Mouse (Mus musculus) gastrocnemius, adult 18-20 months (tissue): Measurements from ENCODE around the gene Ppt2. TPM values are rescaled to one million over a fixed set of nuclear protein-coding genes. Genes with fewer than 3 reads are reported as not detected.
A peak's percentile ranks its signal among the peaks of the same experiment; 100 is the strongest.

Source experiments
- DNase-seq: peaks from one replicate; pipeline ENCODE4 v3.0.0; 2021; ENCODE audit warnings: low spot score
- total RNA-seq, 2 experiments: library from RNA; stranded (reverse); gene quantifications; 2 replicates each; pipeline ENCODE4 v1.2.3; 2021

Gene Ppt2
- total RNA-seq, 2 experiments from 2014 or later = 36.0 to 38.3 TPM

- DNase-seq = peak; percentile 54
These were observed 28.4 kb upstream of the Ppt2 start for GRCm38 (mm10) chr17:34656666-34657065.

- DNase-seq = peak; percentile 91
These were observed 27.3 kb upstream of the Ppt2 start for GRCm38 (mm10) chr17:34655581-34655991.

GRCm38 (mm10) chr17:34655160-34655559 lies 26.9 kb upstream of the Ppt2 start:
- DNase-seq = peak; percentile 80

- no peak for DNase-seq
These were observed 26.1 kb upstream of the Ppt2 start for GRCm38 (mm10) chr17:34654392-34654791.

GRCm38 (mm10) chr17:34653746-34654285 lies 25.5 kb upstream of the Ppt2 start:
- peak; percentile 76 for DNase-seq

GRCm38 (mm10) chr17:34652985-34653384 lies 24.7 kb upstream of the Ppt2 start:
- no peak for DNase-seq

GRCm38 (mm10) chr17:34652546-34652945 lies 24.2 kb upstream of the Ppt2 start:
- no peak for DNase-seq

- no peak for DNase-seq
These were observed 23.4 kb upstream of the Ppt2 start for GRCm38 (mm10) chr17:34651507-34652221.

GRCm38 (mm10) chr17:34650781-34651180 lies 22.5 kb upstream of the Ppt2 start:
- no peak for DNase-seq

- no peak for DNase-seq
These were observed 21.0 kb upstream of the Ppt2 start for GRCm38 (mm10) chr17:34649106-34649864.

- DNase-seq = no peak
These were observed 20.0 kb upstream of the Ppt2 start for GRCm38 (mm10) chr17:34648141-34648890.

GRCm38 (mm10) chr17:34646906-34647787 lies 18.8 kb upstream of the Ppt2 start, which contains the start of gene Atf6b:
Atf6b (plus strand) TSS chr17:34647146.
- peak; percentile 97 for DNase-seq

GRCm38 (mm10) chr17:34645831-34646511 lies 17.7 kb upstream of the Ppt2 start:
- DNase-seq = no peak

GRCm38 (mm10) chr17:34645256-34645829 lies 17.0 kb upstream of the Ppt2 start:
- no peak for DNase-seq

GRCm38 (mm10) chr17:34644608-34645007 lies 16.3 kb upstream of the Ppt2 start, which contains the start of gene Fkbpl:
Fkbpl (plus strand) TSS chr17:34644764.
- peak; percentile 99 for DNase-seq

GRCm38 (mm10) chr17:34643944-34644343 lies 15.6 kb upstream of the Ppt2 start:
- DNase-seq = no peak

GRCm38 (mm10) chr17:34643379-34643778 lies 15.1 kb upstream of the Ppt2 start:
- no peak for DNase-seq

- DNase-seq = no peak
These were observed 13.6 kb upstream of the Ppt2 start for GRCm38 (mm10) chr17:34641945-34642344.

GRCm38 (mm10) chr17:34640778-34641601 lies 12.7 kb upstream of the Ppt2 start:
- DNase-seq = no peak
